Mouse (Mus musculus): Measurements from ENCODE around the gene Zfp366. TPM values are rescaled to one million over a fixed set of nuclear protein-coding genes. Genes with fewer than 3 reads are reported as not detected.

Gene Zfp366
- polyA plus RNA-seq, 1 experiment from 2014 or later: 0.65 TPM

GRCm38 (mm10) chr13:99237841-99238216 lies 53.2 kb downstream of the Zfp366 start:
- peaks cover 35% of the 10 kb centered on the region for H3K4me1 ChIP-seq (ENCODE audit: control insufficient read depth, insufficient read depth, low read length)
- no peak for ATAC-seq (ENCODE audit: insufficient read depth, low FRiP score)

GRCm38 (mm10) chr13:99238217-99239160 lies 53.9 kb downstream of the Zfp366 start:
- Histone ChIP-seq H3K27ac (ENCODE audit: low read length) (peak overlapping the region; percentile 94), H3K4me1 (ENCODE audit: control insufficient read depth, insufficient read depth, low read length) (peaks cover 35% of the 10 kb centered on the region), H3K36me3 (ENCODE audit: control insufficient read depth, insufficient read depth, low read length) (no peaks in the 10 kb centered on the region), H3K27me3 (ENCODE audit: control insufficient read depth, insufficient read depth, low read length) (no peaks in the 10 kb centered on the region), H3K4me2 (ENCODE audit: low read depth, low read length) (0 out of 2 replicates have a peak overlapping the region, but pooled peaks have one; percentile 7), H3K9me3 (replicated peaks; ENCODE audit: control insufficient read depth, low read length) (no peaks in the 10 kb centered on the region), H3K9ac (ENCODE audit: low read length) (0 out of 2 replicates have a peak overlapping the region, but pooled peaks have one; percentile 26), H3K4me3 (replicated peaks; ENCODE audit: low read length) (no peak overlapping the region)
- ATAC-seq (ENCODE audit: insufficient read depth, low FRiP score): peak; percentile 67
- WGBS: 24% methylated on average over 10 of the region's 10 CpGs

More at GRCm38 (mm10) chr13:99237841-99238216, 53.2 kb downstream of the Zfp366 start:
- no peaks in the 10 kb centered on the region for H3K36me3 ChIP-seq (ENCODE audit: control insufficient read depth, insufficient read depth, low read length)
- H3K27ac ChIP-seq (ENCODE audit: low read length): peak overlapping the region; percentile 94
- no peak overlapping the region for H3K9ac ChIP-seq (ENCODE audit: low read length)
- no peaks in the 10 kb centered on the region for H3K27me3 ChIP-seq (ENCODE audit: control insufficient read depth, insufficient read depth, low read length)
- WGBS: 43% methylated on average over 1 of the region's 1 CpGs
- H3K4me3 ChIP-seq (replicated peaks; ENCODE audit: low read length): no peak overlapping the region
- no peaks in the 10 kb centered on the region for H3K9me3 ChIP-seq (replicated peaks; ENCODE audit: control insufficient read depth, low read length)
- no peak overlapping the region for H3K4me2 ChIP-seq (ENCODE audit: low read depth, low read length)

GRCm38 (mm10) chr13:99239161-99239530 lies 54.5 kb downstream of the Zfp366 start:
- Histone ChIP-seq H3K9me3 (replicated peaks; ENCODE audit: control insufficient read depth, low read length) (no peaks in the 10 kb centered on the region), H3K4me3 (replicated peaks; ENCODE audit: low read length) (no peak overlapping the region), H3K27ac (ENCODE audit: low read length) (peak overlapping the region; percentile 94), H3K4me1 (ENCODE audit: control insufficient read depth, insufficient read depth, low read length) (peaks cover 35% of the 10 kb centered on the region), H3K27me3 (ENCODE audit: control insufficient read depth, insufficient read depth, low read length) (no peaks in the 10 kb centered on the region), H3K4me2 (ENCODE audit: low read depth, low read length) (no peak overlapping the region), H3K9ac (ENCODE audit: low read length) (no peak overlapping the region), H3K36me3 (ENCODE audit: control insufficient read depth, insufficient read depth, low read length) (no peaks in the 10 kb centered on the region)
- ATAC-seq (ENCODE audit: insufficient read depth, low FRiP score): no peak
- WGBS: 19% methylated on average over 7 of the region's 7 CpGs

- no peak for ATAC-seq (ENCODE audit: insufficient read depth, low FRiP score)
- Histone ChIP-seq H3K4me1 (ENCODE audit: control insufficient read depth, insufficient read depth, low read length) (peaks cover 35% of the 10 kb centered on the region), H3K27ac (ENCODE audit: low read length) (peak overlapping the region; percentile 94; the same call in 1 of the 2 replicates), H3K27me3 (ENCODE audit: control insufficient read depth, insufficient read depth, low read length) (no peaks in the 10 kb centered on the region), H3K4me2 (ENCODE audit: low read depth, low read length) (no peak overlapping the region), H3K4me3 (replicated peaks; ENCODE audit: low read length) (no peak overlapping the region), H3K9me3 (replicated peaks; ENCODE audit: control insufficient read depth, low read length) (no peaks in the 10 kb centered on the region), H3K9ac (ENCODE audit: low read length) (no peak overlapping the region), H3K36me3 (ENCODE audit: control insufficient read depth, insufficient read depth, low read length) (no peaks in the 10 kb centered on the region)
- 44% methylated on average over 6 of the region's 6 CpGs for WGBS
Observed at GRCm38 (mm10) chr13:99239741-99240140, 55.1 kb downstream of the Zfp366 start.

GRCm38 (mm10) chr13:99241984-99242383 lies 57.4 kb downstream of the Zfp366 start:
- Histone ChIP-seq H3K27me3 (ENCODE audit: control insufficient read depth, insufficient read depth, low read length) (no peaks in the 10 kb centered on the region), H3K36me3 (ENCODE audit: control insufficient read depth, insufficient read depth, low read length) (no peaks in the 10 kb centered on the region), H3K27ac (ENCODE audit: low read length) (no peak overlapping the region), H3K9ac (ENCODE audit: low read length) (no peak overlapping the region), H3K4me1 (ENCODE audit: control insufficient read depth, insufficient read depth, low read length) (peaks cover 26% of the 10 kb centered on the region), H3K4me3 (replicated peaks; ENCODE audit: low read length) (no peak overlapping the region), H3K4me2 (ENCODE audit: low read depth, low read length) (no peak overlapping the region), H3K9me3 (replicated peaks; ENCODE audit: control insufficient read depth, low read length) (no peaks in the 10 kb centered on the region)
- 61% methylated on average over 3 of the region's 3 CpGs for WGBS
- no peak for ATAC-seq (ENCODE audit: insufficient read depth, low FRiP score)

GRCm38 (mm10) chr13:99242895-99243294 lies 58.3 kb downstream of the Zfp366 start:
- no peak for ATAC-seq (ENCODE audit: insufficient read depth, low FRiP score)
- WGBS: 83% methylated on average over 4 of the region's 4 CpGs

GRCm38 (mm10) chr13:99243831-99244230 lies 59.2 kb downstream of the Zfp366 start:
- Histone ChIP-seq H3K4me3 (replicated peaks; ENCODE audit: low read length) (no peak overlapping the region), H3K9me3 (replicated peaks; ENCODE audit: control insufficient read depth, low read length) (no peaks in the 10 kb centered on the region), H3K27me3 (ENCODE audit: control insufficient read depth, insufficient read depth, low read length) (no peaks in the 10 kb centered on the region), H3K27ac (ENCODE audit: low read length) (no peak overlapping the region), H3K36me3 (ENCODE audit: control insufficient read depth, insufficient read depth, low read length) (no peaks in the 10 kb centered on the region), H3K4me1 (ENCODE audit: control insufficient read depth, insufficient read depth, low read length) (peaks cover 11% of the 10 kb centered on the region), H3K9ac (ENCODE audit: low read length) (no peak overlapping the region), H3K4me2 (ENCODE audit: low read depth, low read length) (no peak overlapping the region)
- no peak for ATAC-seq (ENCODE audit: insufficient read depth, low FRiP score)
- 87% methylated on average over 9 of the region's 9 CpGs for WGBS

More at GRCm38 (mm10) chr13:99242895-99243294, 58.3 kb downstream of the Zfp366 start:
- Histone ChIP-seq H3K4me1 (ENCODE audit: control insufficient read depth, insufficient read depth, low read length) (peaks cover 17% of the 10 kb centered on the region), H3K4me2 (ENCODE audit: low read depth, low read length) (no peak overlapping the region), H3K9me3 (replicated peaks; ENCODE audit: control insufficient read depth, low read length) (no peaks in the 10 kb centered on the region), H3K36me3 (ENCODE audit: control insufficient read depth, insufficient read depth, low read length) (no peaks in the 10 kb centered on the region), H3K27ac (ENCODE audit: low read length) (no peak overlapping the region), H3K27me3 (ENCODE audit: control insufficient read depth, insufficient read depth, low read length) (no peaks in the 10 kb centered on the region), H3K9ac (ENCODE audit: low read length) (no peak overlapping the region), H3K4me3 (replicated peaks; ENCODE audit: low read length) (no peak overlapping the region)

GRCm38 (mm10) chr13:99244471-99244870 lies 59.8 kb downstream of the Zfp366 start:
- Histone ChIP-seq H3K27me3 (ENCODE audit: control insufficient read depth, insufficient read depth, low read length) (no peaks in the 10 kb centered on the region), H3K4me3 (replicated peaks; ENCODE audit: low read length) (no peak overlapping the region), H3K36me3 (ENCODE audit: control insufficient read depth, insufficient read depth, low read length) (no peaks in the 10 kb centered on the region), H3K4me1 (ENCODE audit: control insufficient read depth, insufficient read depth, low read length) (peaks cover 5% of the 10 kb centered on the region), H3K27ac (ENCODE audit: low read length) (no peak overlapping the region), H3K4me2 (ENCODE audit: low read depth, low read length) (no peak overlapping the region), H3K9ac (ENCODE audit: low read length) (no peak overlapping the region), H3K9me3 (replicated peaks; ENCODE audit: control insufficient read depth, low read length) (no peaks in the 10 kb centered on the region)
- 63% methylated on average over 6 of the region's 6 CpGs for whole genome bisulfite sequencing
- no peak for ATAC-seq (ENCODE audit: insufficient read depth, low FRiP score)

GRCm38 (mm10) chr13:99244896-99245295 lies 60.3 kb downstream of the Zfp366 start:
- Histone ChIP-seq H3K4me2 (ENCODE audit: low read depth, low read length) (no peak overlapping the region), H3K9me3 (replicated peaks; ENCODE audit: control insufficient read depth, low read length) (no peaks in the 10 kb centered on the region), H3K4me3 (replicated peaks; ENCODE audit: low read length) (no peak overlapping the region), H3K36me3 (ENCODE audit: control insufficient read depth, insufficient read depth, low read length) (no peaks in the 10 kb centered on the region), H3K27me3 (ENCODE audit: control insufficient read depth, insufficient read depth, low read length) (no peaks in the 10 kb centered on the region), H3K27ac (ENCODE audit: low read length) (no peak overlapping the region), H3K9ac (ENCODE audit: low read length) (no peak overlapping the region), H3K4me1 (ENCODE audit: control insufficient read depth, insufficient read depth, low read length) (peaks cover under 1% of the 10 kb centered on the region; the same call in 1 of the 2 replicates)
- 62% methylated on average over 3 of the region's 3 CpGs for WGBS
- ATAC-seq (ENCODE audit: insufficient read depth, low FRiP score): no peak
